In the genomic region with DNA sequence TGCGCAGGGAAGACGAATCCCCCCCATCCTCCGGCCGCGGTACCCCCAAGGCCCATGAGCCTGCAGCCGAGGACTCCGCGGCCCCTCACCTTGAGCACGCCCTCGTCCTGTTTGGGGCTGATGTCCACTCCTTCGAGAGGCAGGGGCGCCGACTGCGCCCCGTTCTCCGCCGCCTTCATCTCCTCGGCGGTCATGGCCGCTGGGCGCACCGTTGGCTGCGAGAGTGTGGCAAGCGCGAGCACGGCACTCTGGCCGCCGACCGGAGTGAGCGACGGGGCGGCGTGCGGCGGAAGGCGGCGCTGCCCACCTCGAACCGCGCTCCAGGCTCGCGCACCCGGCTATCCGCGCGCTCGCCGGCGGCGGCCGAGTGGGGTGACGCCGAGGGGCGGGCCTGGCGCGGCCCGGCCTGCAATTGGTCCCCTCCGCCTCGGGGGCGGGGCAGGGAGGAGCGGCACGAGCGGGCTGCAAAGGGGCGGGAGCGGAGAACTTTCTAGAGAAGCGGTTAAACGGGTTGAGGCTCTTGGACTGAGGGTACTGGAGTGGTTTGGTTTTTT, we compare ENCODE assay signal across 8 mouse cellular contexts. TPM values are rescaled to one million over a fixed set of nuclear protein-coding genes. Genes with fewer than 3 reads are reported as not detected.
DNase-seq lines count a peak whose midpoint lies in the region; ATAC-seq and TF ChIP-seq lines count a peak whose summit lies in the region.

A gene (minus strand): TSS at position 361 of the 554 bp plus-strand sequence.

- H3K4me2 ChIP-seq in embryonic facial prominence, embryonic 15.5 days (replicated peaks): peak within 1 kb of the TSS; percentile 72
- H3K4me2 ChIP-seq in kidney, embryonic 14.5 days (replicated peaks; ENCODE audit: low read depth, low read length): peak within 1 kb of the TSS; percentile 57
- peak within 1 kb of the TSS; percentile 96 for H3K4me2 ChIP-seq in myocyte (ENCODE audit: low read depth)

- H3K36me3 ChIP-seq in embryonic facial prominence, embryonic 15.5 days: peaks cover 26% of the 10 kb centered on the region
- peaks cover 32% of the 10 kb centered on the region for H3K36me3 ChIP-seq in kidney, embryonic 14.5 days (ENCODE audit: control insufficient read depth, insufficient read depth, low read length)
- H3K36me3 ChIP-seq in liver, adult 2 months (ENCODE audit: control insufficient read depth, insufficient read depth, low read length): peaks cover 18% of the 10 kb centered on the region
- peaks cover 20% of the 10 kb centered on the region for H3K36me3 ChIP-seq in myocyte (ENCODE audit: control insufficient read depth, insufficient read depth)
- peaks cover 9% of the 10 kb centered on the region for H3K36me3 ChIP-seq in splenic B cell, adult 2 months (ENCODE audit: control insufficient read depth, insufficient read depth, low read length, poor library complexity, severe bottlenecking)

- no peaks in the 10 kb centered on the region for H3K27me3 ChIP-seq in embryonic facial prominence, embryonic 15.5 days
- H3K27me3 ChIP-seq in kidney, embryonic 14.5 days (ENCODE audit: control insufficient read depth, insufficient read depth, low read length): no peaks in the 10 kb centered on the region
- no peaks in the 10 kb centered on the region for H3K27me3 ChIP-seq in liver, adult 2 months (ENCODE audit: control insufficient read depth, insufficient read depth, low read length)
- H3K27me3 ChIP-seq in myocyte (ENCODE audit: control insufficient read depth, insufficient read depth, insufficient read length): no peaks in the 10 kb centered on the region
- H3K27me3 ChIP-seq in splenic B cell, adult 2 months (ENCODE audit: control insufficient read depth, insufficient read depth, low read length, poor library complexity, severe bottlenecking): no peaks in the 10 kb centered on the region; the same call in 1 of the 2 replicates

- TF ChIP-seq POLR2A in bone marrow, adult 2 months (IDR thresholded peaks at IDR 0.05; ENCODE audit: borderline replicate concordance, control insufficient read depth, low read depth, low read length): peak; percentile 62; the same call in 1 of the 2 replicates
- peak; percentile 92 for TF ChIP-seq POLR2A in liver, adult 2 months (IDR thresholded peaks at IDR 0.05; ENCODE audit: extremely low read depth, insufficient read depth, low read length)
- peak; percentile 99 for TF ChIP-seq POLR2A in myocyte (IDR thresholded peaks at IDR 0.05; ENCODE audit: insufficient read length, low read depth)

- H3K4me1 ChIP-seq in bone marrow, adult 2 months (ENCODE audit: control insufficient read depth, insufficient read depth, low read length): peaks cover 2% of the 10 kb centered on the region
- peaks cover 15% of the 10 kb centered on the region for H3K4me1 ChIP-seq in embryonic facial prominence, embryonic 15.5 days
- H3K4me1 ChIP-seq in kidney, embryonic 14.5 days (ENCODE audit: control insufficient read depth, insufficient read depth, low read length): peaks cover 16% of the 10 kb centered on the region
- peaks cover 19% of the 10 kb centered on the region for H3K4me1 ChIP-seq in liver, adult 2 months (ENCODE audit: control insufficient read depth, insufficient read depth, low read length)

- H3K79me2 ChIP-seq in liver, adult 2 months (ENCODE audit: control insufficient read depth, insufficient read depth, low read length): no peaks in the 10 kb centered on the region; the same call in 1 of the 2 replicates
- peaks cover 23% of the 10 kb centered on the region for H3K79me2 ChIP-seq in myocyte (ENCODE audit: control insufficient read depth, insufficient read depth)

- no peaks in the 10 kb centered on the region for H3K9me3 ChIP-seq in embryonic facial prominence, embryonic 15.5 days (replicated peaks)
- no peaks in the 10 kb centered on the region for H3K9me3 ChIP-seq in kidney, embryonic 14.5 days (ENCODE audit: control insufficient read depth, low read length)

- peak; percentile 93 for DNase-seq in A20 (ENCODE audit: low read depth, low spot score)
- DNase-seq in heart, adult 9 months (ENCODE audit: low spot score in 2 of 2): peak; percentile 94 to 95
- peak; percentile 78 for DNase-seq in liver, adult 2 months (ENCODE audit: extremely low read depth, low read depth, low spot score)
- DNase-seq in splenic B cell, adult 2 months (ENCODE audit: low read depth, low spot score): peak; percentile 95

- TF ChIP-seq CTCF in bone marrow, adult 2 months (IDR thresholded peaks at IDR 0.05; ENCODE audit: control insufficient read depth, insufficient read depth, low read length): no peak
- no peak for TF ChIP-seq CTCF in liver, adult 2 months (IDR thresholded peaks at IDR 0.05; ENCODE audit: low read depth, low read length)

- peak within 1 kb of the TSS; percentile 93 for H3K9ac ChIP-seq in embryonic facial prominence, embryonic 15.5 days
- H3K9ac ChIP-seq in kidney, embryonic 14.5 days (ENCODE audit: low read depth, low read length): peak within 1 kb of the TSS; percentile 92
- peak within 1 kb of the TSS; percentile 96 for H3K9ac ChIP-seq in liver, adult 2 months (ENCODE audit: low read depth, low read length)

- peak within 1 kb of the TSS; percentile 82 for H3K27ac ChIP-seq in bone marrow, adult 2 months (ENCODE audit: control insufficient read depth, insufficient read depth, low read depth, low read length, poor library complexity)
- H3K27ac ChIP-seq in embryonic facial prominence, embryonic 15.5 days (replicated peaks): peak within 1 kb of the TSS; percentile 93
- peak within 1 kb of the TSS; percentile 93 for H3K27ac ChIP-seq in kidney, embryonic 14.5 days (ENCODE audit: low read depth, low read length)
- H3K27ac ChIP-seq in liver, adult 2 months (replicated peaks; ENCODE audit: insufficient read depth, low read depth, low read length): peak within 1 kb of the TSS; percentile 96

- peak within 1 kb of the TSS; percentile 85 for H3K4me3 ChIP-seq in bone marrow, adult 2 months (replicated peaks; ENCODE audit: control insufficient read depth, low read depth, low read length)
- peak within 1 kb of the TSS; percentile 98 for H3K4me3 ChIP-seq in embryonic facial prominence, embryonic 15.5 days (replicated peaks)
- peak within 1 kb of the TSS; percentile 82 for H3K4me3 ChIP-seq in kidney, embryonic 14.5 days (ENCODE audit: low read length)
- peak within 1 kb of the TSS; percentile 92 for H3K4me3 ChIP-seq in liver, adult 2 months (ENCODE audit: insufficient read depth, low read depth, low read length)
- H3K4me3 ChIP-seq in myocyte: peak within 1 kb of the TSS; percentile 88

- peak within 1 kb of the TSS; percentile 84 for H3ac ChIP-seq in myocyte (ENCODE audit: control insufficient read depth, insufficient read length)

- ATAC-seq in embryonic facial prominence, embryonic 15.5 days (ENCODE audit: insufficient number of reproducible peaks, low FRiP score, low TSS enrichment, low read depth): peak; percentile 95
- peak; percentile 95 for ATAC-seq in kidney, embryonic 14.5 days (ENCODE audit: low FRiP score, low TSS enrichment)

- WGBS in bone marrow, adult 2 months: under 1% methylated on average over 67 of the region's 67 CpGs
- under 1% methylated on average over 67 of the region's 67 CpGs for WGBS in embryonic facial prominence, embryonic 15.5 days
- under 1% methylated on average over 64 of the region's 67 CpGs for WGBS in kidney, embryonic 14.5 days
- WGBS in liver, adult 2 months: under 1% methylated on average over 67 of the region's 67 CpGs

TF ChIP-seq in myocyte, 11 proteins besides CTCF, POLR2A, EP300 and RAD21:
- TF ChIP-seq POLR2AphosphoS2 (IDR thresholded peaks at IDR 0.05; ENCODE audit: insufficient read length, low read depth): peak; percentile 99
- peak; percentile 28 for TF ChIP-seq REST (IDR thresholded peaks at IDR 0.05; ENCODE audit: insufficient read depth, insufficient read length)
- no peak for TF ChIP-seq MYOG (IDR thresholded peaks at IDR 0.05; ENCODE audit: control insufficient read depth in 1 of 3, insufficient read depth in 1 of 3, insufficient read length in 2 of 3, low read depth in 2 of 3)
- TF ChIP-seq TCF3 (IDR thresholded peaks at IDR 0.05; ENCODE audit: insufficient read length, low read depth): peak; percentile 42
- TF ChIP-seq E2F4 (IDR thresholded peaks at IDR 0.05; ENCODE audit: insufficient read depth): peak; percentile 26
TF ChIP-seq in myocyte: peak in this region for 4.

RNA-seq across cellular contexts. Expression of the gene that starts here (rescaled TPM):
- polyA plus RNA-seq in bone marrow, adult 2 months (2011; ENCODE audit: insufficient read depth, insufficient read length, low replicate concordance, missing spikeins): 51.6 and 77.3 TPM in 2 replicates
- 341 and 347 TPM in 2 replicates for polyA plus RNA-seq in embryonic facial prominence, embryonic 15.5 days (2015; fragmentation: Nextera tagmentation; extraction: Ambion mirVana)
- polyA plus RNA-seq in kidney, embryonic 14.5 days (2014; fragmentation: Nextera tagmentation; extraction: Ambion mirVana): 400 and 513 TPM in 2 replicates
- total RNA-seq in liver, adult 2 months (2014; rRNA removed): 129 and 150 TPM in 2 replicates
- 99.8 and 146 TPM in 2 replicates for polyA plus RNA-seq in liver, adult 2 months (2012; rRNA removed)
- 224 TPM for polyA plus RNA-seq in myocyte (2012; fragmentation: generic; extraction: Trizol)

Comparison
In these comparisons a context has a peak if more than half of its experiments do, and no peak if none do; other contexts are left out.
1. Peak in every context shown above with its lines: DNase-seq, ATAC-seq, H3K4me3 ChIP-seq and H3K27ac ChIP-seq.